Mouse (Mus musculus): ENCODE data around the gene Cdkal1. TPM values are rescaled to one million over a fixed set of nuclear protein-coding genes. Genes with fewer than 3 reads are reported as not detected.

The Cdkal1 gene
- polyA plus RNA-seq, 1 experiment = 5.1 TPM

- Histone ChIP-seq H3K79me3 (ENCODE audit: low read depth) (no peaks in the 10 kb centered on the region), H3K27me3 (ENCODE audit: control insufficient read depth, insufficient read depth, insufficient read length) (no peaks in the 10 kb centered on the region), H3K79me2 (ENCODE audit: control insufficient read depth, insufficient read depth) (no peaks in the 10 kb centered on the region), H3ac (ENCODE audit: control insufficient read depth, insufficient read length, low read depth) (no peak overlapping the region), H3K36me3 (ENCODE audit: control insufficient read depth, insufficient read depth) (no peaks in the 10 kb centered on the region), H3K4me3 (ENCODE audit: insufficient read depth, poor library complexity, severe bottlenecking) (no peak overlapping the region)
- TF ChIP-seq MYOG (IDR thresholded peaks at IDR 0.05; ENCODE audit: control insufficient read depth, extremely low read depth, insufficient read length) = no peak
- no peak for TF ChIP-seq USF1 (IDR thresholded peaks at IDR 0.05; ENCODE audit: low read depth)
- no peak for TF ChIP-seq CEBPB (IDR thresholded peaks at IDR 0.05; ENCODE audit: low read depth)
- TF ChIP-seq MAX (IDR thresholded peaks at IDR 0.05) = no peak
- no peak for TF ChIP-seq FOSL1 (IDR thresholded peaks at IDR 0.05; ENCODE audit: insufficient read depth, low read length, poor library complexity, severe bottlenecking)
- no peak for TF ChIP-seq CTCF (IDR thresholded peaks at IDR 0.05; ENCODE audit: control insufficient read depth, insufficient read depth, insufficient read length)
- no peak for TF ChIP-seq MYOD1 (IDR thresholded peaks at IDR 0.05; ENCODE audit: control insufficient read depth, insufficient read length, low read depth)
These were observed 262.4 kb downstream of the Cdkal1 start for GRCm38 (mm10) chr13:29593096-29593495.

GRCm38 (mm10) chr13:29590685-29591084 is 264.8 kb downstream of the Cdkal1 start:
- Histone ChIP-seq H3K79me3 (ENCODE audit: low read depth) (no peaks in the 10 kb centered on the region), H3K27me3 (ENCODE audit: control insufficient read depth, insufficient read depth, insufficient read length) (no peaks in the 10 kb centered on the region), H3ac (ENCODE audit: control insufficient read depth, insufficient read length, low read depth) (no peak overlapping the region), H3K4me3 (ENCODE audit: insufficient read depth, poor library complexity, severe bottlenecking) (no peak overlapping the region), H3K79me2 (ENCODE audit: control insufficient read depth, insufficient read depth) (no peaks in the 10 kb centered on the region), H3K36me3 (ENCODE audit: control insufficient read depth, insufficient read depth) (no peaks in the 10 kb centered on the region)
- TF ChIP-seq FOSL1 (IDR thresholded peaks at IDR 0.05; ENCODE audit: insufficient read depth, low read length, poor library complexity, severe bottlenecking) = no peak
- TF ChIP-seq MAX (IDR thresholded peaks at IDR 0.05) = no peak
- TF ChIP-seq USF1 (IDR thresholded peaks at IDR 0.05; ENCODE audit: low read depth) = no peak
- no peak for TF ChIP-seq CEBPB (IDR thresholded peaks at IDR 0.05; ENCODE audit: low read depth)
- TF ChIP-seq MYOG (IDR thresholded peaks at IDR 0.05; ENCODE audit: control insufficient read depth, extremely low read depth, insufficient read length) = no peak
- TF ChIP-seq CTCF (IDR thresholded peaks at IDR 0.05; ENCODE audit: control insufficient read depth, insufficient read depth, insufficient read length) = no peak
- TF ChIP-seq MYOD1 (IDR thresholded peaks at IDR 0.05; ENCODE audit: control insufficient read depth, insufficient read length, low read depth) = no peak

- no peaks in the 10 kb centered on the region for H3K79me3 ChIP-seq (ENCODE audit: low read depth)
- H3K27me3 ChIP-seq (ENCODE audit: control insufficient read depth, insufficient read depth, insufficient read length) = no peaks in the 10 kb centered on the region
- H3ac ChIP-seq (ENCODE audit: control insufficient read depth, insufficient read length, low read depth) = no peak overlapping the region
- no peak overlapping the region for H3K4me3 ChIP-seq (ENCODE audit: insufficient read depth, poor library complexity, severe bottlenecking)
- H3K36me3 ChIP-seq (ENCODE audit: control insufficient read depth, insufficient read depth) = no peaks in the 10 kb centered on the region
- H3K79me2 ChIP-seq (ENCODE audit: control insufficient read depth, insufficient read depth) = no peaks in the 10 kb centered on the region
- no peak for TF ChIP-seq USF1 (IDR thresholded peaks at IDR 0.05; ENCODE audit: low read depth)
- no peak for TF ChIP-seq MYOG (IDR thresholded peaks at IDR 0.05; ENCODE audit: control insufficient read depth, extremely low read depth, insufficient read length)
- TF ChIP-seq MYOD1 (IDR thresholded peaks at IDR 0.05; ENCODE audit: control insufficient read depth, insufficient read length, low read depth) = no peak
- no peak for TF ChIP-seq CTCF (IDR thresholded peaks at IDR 0.05; ENCODE audit: control insufficient read depth, insufficient read depth, insufficient read length)
- no peak for TF ChIP-seq MAX (IDR thresholded peaks at IDR 0.05)
- no peak for TF ChIP-seq FOSL1 (IDR thresholded peaks at IDR 0.05; ENCODE audit: insufficient read depth, low read length, poor library complexity, severe bottlenecking)
These were observed 265.3 kb downstream of the Cdkal1 start for GRCm38 (mm10) chr13:29590164-29590563.

GRCm38 (mm10) chr13:29588693-29589092 is 266.8 kb downstream of the Cdkal1 start:
- Histone ChIP-seq H3K79me3 (ENCODE audit: low read depth) (no peaks in the 10 kb centered on the region), H3K4me3 (ENCODE audit: insufficient read depth, poor library complexity, severe bottlenecking) (no peak overlapping the region), H3K27me3 (ENCODE audit: control insufficient read depth, insufficient read depth, insufficient read length) (no peaks in the 10 kb centered on the region), H3K36me3 (ENCODE audit: control insufficient read depth, insufficient read depth) (no peaks in the 10 kb centered on the region), H3ac (ENCODE audit: control insufficient read depth, insufficient read length, low read depth) (no peak overlapping the region), H3K79me2 (ENCODE audit: control insufficient read depth, insufficient read depth) (no peaks in the 10 kb centered on the region)
- TF ChIP-seq CTCF (IDR thresholded peaks at IDR 0.05; ENCODE audit: control insufficient read depth, insufficient read depth, insufficient read length) (no peak), MYOG (IDR thresholded peaks at IDR 0.05; ENCODE audit: control insufficient read depth, extremely low read depth, insufficient read length) (no peak), MAX (IDR thresholded peaks at IDR 0.05) (no peak), MYOD1 (IDR thresholded peaks at IDR 0.05; ENCODE audit: control insufficient read depth, insufficient read length, low read depth) (no peak), FOSL1 (IDR thresholded peaks at IDR 0.05; ENCODE audit: insufficient read depth, low read length, poor library complexity, severe bottlenecking) (no peak)

GRCm38 (mm10) chr13:29581762-29582700 is 273.4 kb downstream of the Cdkal1 start:
- no peaks in the 10 kb centered on the region for H3K79me3 ChIP-seq (ENCODE audit: low read depth)
- H3K36me3 ChIP-seq (ENCODE audit: control insufficient read depth, insufficient read depth) = no peaks in the 10 kb centered on the region
- no peaks in the 10 kb centered on the region for H3K27me3 ChIP-seq (ENCODE audit: control insufficient read depth, insufficient read depth, insufficient read length)
- TF ChIP-seq CTCF (IDR thresholded peaks at IDR 0.05; ENCODE audit: control insufficient read depth, insufficient read depth, insufficient read length) (no peak), MYOD1 (IDR thresholded peaks at IDR 0.05; ENCODE audit: control insufficient read depth, insufficient read length, low read depth) (no peak), CEBPB (IDR thresholded peaks at IDR 0.05; ENCODE audit: low read depth) (no peak), FOSL1 (IDR thresholded peaks at IDR 0.05; ENCODE audit: insufficient read depth, low read length, poor library complexity, severe bottlenecking) (no peak), USF1 (IDR thresholded peaks at IDR 0.05; ENCODE audit: low read depth) (no peak), MAX (IDR thresholded peaks at IDR 0.05) (no peak), MYOG (IDR thresholded peaks at IDR 0.05; ENCODE audit: control insufficient read depth, extremely low read depth, insufficient read length) (no peak)
- H3K4me3 ChIP-seq (ENCODE audit: insufficient read depth, poor library complexity, severe bottlenecking) = no peak overlapping the region
- no peaks in the 10 kb centered on the region for H3K79me2 ChIP-seq (ENCODE audit: control insufficient read depth, insufficient read depth)
- no peak overlapping the region for H3ac ChIP-seq (ENCODE audit: control insufficient read depth, insufficient read length, low read depth)
